Mouse (Mus musculus) embryonic facial prominence, embryonic 14.5 days (tissue): ENCODE data around the gene Mapkapk5. TPM values are rescaled to one million over a fixed set of nuclear protein-coding genes. Genes with fewer than 3 reads are reported as not detected.
A peak's percentile ranks its signal among the peaks of the same experiment; 100 is the strongest.

Experiments used
- ATAC-seq: fragments of 200-750 bp; cut with Nextera tagmentation; 2 replicates; pipeline ENCODE4 v1.8.0; 2017; ENCODE audit warnings: low read depth, moderate number of reproducible peaks, moderate TSS enrichment
- DNase-seq: peaks from one replicate; pipeline ENCODE4 v3.0.0-alpha.2; 2015; ENCODE audit warnings: low spot score
- H3K27ac ChIP-seq: fragments of 300-500 bp; sonication (generic); replicated peaks from 2 replicates; pipeline ENCODE4 v1.5.1; 2014; ENCODE audit warnings: low read depth, mild to moderate bottlenecking, low read length, moderate library complexity
- H3K27me3 ChIP-seq: fragments of 300-500 bp; sonication (generic); replicated peaks from 2 replicates; pipeline ENCODE4 v1.6.1; 2014; ENCODE audit warnings: low read length; ENCODE audit not compliant: control insufficient read depth, insufficient read depth
- H3K36me3 ChIP-seq: fragments of 300-500 bp; sonication (generic); 2 replicates; pipeline ENCODE4 v1.6.1; 2014; ENCODE audit warnings: low read length, mixed read lengths; ENCODE audit not compliant: control insufficient read depth, insufficient read depth
- H3K4me1 ChIP-seq: fragments of 300-500 bp; sonication (generic); 2 replicates; pipeline ENCODE4 v1.6.1; 2014; ENCODE audit warnings: antibody characterized with exemption, low read length; ENCODE audit not compliant: control insufficient read depth, insufficient read depth
- H3K4me2 ChIP-seq: fragments of 300-500 bp; sonication (generic); 2 replicates; pipeline ENCODE4 v1.6.1; 2014; ENCODE audit warnings: low read depth, mild to moderate bottlenecking, low read length, moderate library complexity, mixed read lengths
- H3K4me3 ChIP-seq: fragments of 300-500 bp; sonication (generic); 2 replicates; pipeline ENCODE4 v1.5.1; 2014; ENCODE audit warnings: low read depth, mild to moderate bottlenecking, low read length
- H3K9ac ChIP-seq: fragments of 300-500 bp; sonication (generic); 2 replicates; pipeline ENCODE4 v1.6.1; 2014; ENCODE audit warnings: low read depth, mild to moderate bottlenecking, low read length, moderate library complexity, mixed read lengths
- H3K9me3 ChIP-seq: fragments of 300-500 bp; sonication (generic); 2 replicates; pipeline ENCODE4 v1.6.1; 2016; ENCODE audit warnings: low read length; ENCODE audit not compliant: control insufficient read depth
- WGBS: fragments of 180-500 bp; shearing (Covaris S2); extraction: QIAGEN DNeasy Blood & Tissue Kit; methylation state at CpG from one replicate; pipeline ENCODE4 v1.1.7; 2014; 5-methylcytosine and 5-hydroxymethylcytosine counted together
- polyA plus RNA-seq: library from polyadenylated mRNA; unstranded; fragments of >200 nt; fragmentation: Nextera tagmentation; extraction: Ambion mirVana; gene quantifications from 2 replicates; pipeline ENCODE4 v1.2.1, GENCODE M21; 2014

The Mapkapk5 gene
- 46.5 and 47.8 TPM in 2 replicates for polyA plus RNA-seq

GRCm38 (mm10) chr5:121545793-121546529, at the start of gene Mapkapk5:
Gene Mapkapk5, minus strand, starts transcription at chr5:121545905.
- peak; percentile 97 for DNase-seq
- 3% methylated on average over 38 of the region's 55 CpGs for WGBS
- H3K36me3 ChIP-seq: no peaks in the 10 kb centered on the region
- peak within 1 kb of the TSS; percentile 97 for H3K4me3 ChIP-seq
- H3K4me1 ChIP-seq: peaks cover 14% of the 10 kb centered on the region; the same call in 1 of the 2 replicates
- peak within 1 kb of the TSS; percentile 96 for H3K9ac ChIP-seq
- H3K27me3 ChIP-seq: no peaks in the 10 kb centered on the region
- H3K9me3 ChIP-seq: no peaks in the 10 kb centered on the region
- H3K4me2 ChIP-seq: peak within 1 kb of the TSS; percentile 82
- peak within 1 kb of the TSS; percentile 96 for H3K27ac ChIP-seq
- peak; percentile 98 for ATAC-seq

DNA sequence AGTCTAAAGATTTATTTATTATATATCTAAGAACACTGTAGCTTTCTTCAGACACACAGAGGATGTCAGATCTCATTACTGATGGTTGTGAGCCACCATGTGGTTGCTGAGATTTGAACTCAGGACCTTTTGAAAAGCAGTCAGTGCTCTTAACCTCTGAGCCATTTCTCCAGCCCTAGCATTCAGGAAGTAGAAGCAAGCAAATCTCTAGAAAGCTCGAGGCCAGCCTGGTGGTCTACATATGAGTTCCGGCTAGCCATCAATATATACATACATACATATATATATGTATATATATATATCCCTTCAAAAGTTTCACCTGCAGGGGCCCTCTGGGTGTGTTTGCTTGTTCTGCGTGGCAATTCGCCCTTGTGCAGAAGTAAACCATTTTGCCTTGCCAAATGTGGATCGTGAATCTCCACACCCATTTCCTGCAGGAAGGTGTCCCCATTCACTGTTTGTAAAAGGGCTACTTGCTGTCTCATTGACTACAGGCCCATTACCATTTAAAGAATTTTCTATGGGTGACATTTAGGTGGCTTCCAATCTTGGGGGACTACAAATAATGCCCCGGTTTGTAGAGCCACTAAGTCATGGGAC, 49.1 kb upstream of the Mapkapk5 start:
- H3K4me2 ChIP-seq: peak overlapping the region; percentile 70; the same call in 1 of the 2 replicates
- WGBS: 79% methylated on average over 6 of the region's 6 CpGs
- H3K36me3 ChIP-seq: no peaks in the 10 kb centered on the region
- no peak overlapping the region for H3K27ac ChIP-seq
- no peak for DNase-seq
- H3K9ac ChIP-seq: no peak overlapping the region; the same call in 1 of the 2 replicates
- ATAC-seq: no peak
- H3K27me3 ChIP-seq: no peaks in the 10 kb centered on the region
- H3K9me3 ChIP-seq: no peaks in the 10 kb centered on the region
- no peak overlapping the region for H3K4me3 ChIP-seq
- H3K4me1 ChIP-seq: 0 out of 2 replicates have a peak, but pooled peaks cover 8% of the 10 kb centered on the region

GRCm38 (mm10) chr5:121593451-121594401, 48.0 kb upstream of the Mapkapk5 start, which contains the start of gene Aldh2:
Gene Aldh2, minus strand, starts transcription at chr5:121593824.
- peak within 1 kb of the TSS; percentile 86 for H3K9ac ChIP-seq
- H3K4me1 ChIP-seq: 0 out of 2 replicates have a peak, but pooled peaks cover 8% of the 10 kb centered on the region
- peak within 1 kb of the TSS; percentile 75 for H3K4me3 ChIP-seq
- 2% methylated on average over 43 of the region's 47 CpGs for WGBS
- peak; percentile 91 for ATAC-seq
- no peaks in the 10 kb centered on the region for H3K36me3 ChIP-seq
- no peaks in the 10 kb centered on the region for H3K9me3 ChIP-seq
- peak; percentile 94 for DNase-seq
- peak within 1 kb of the TSS; percentile 86 for H3K27ac ChIP-seq
- no peaks in the 10 kb centered on the region for H3K27me3 ChIP-seq
- peak within 1 kb of the TSS; percentile 70 for H3K4me2 ChIP-seq

GRCm38 (mm10) chr5:121592816-121593407, 47.2 kb upstream of the Mapkapk5 start:
- Histone ChIP-seq H3K4me1 (0 out of 2 replicates have a peak, but pooled peaks cover 8% of the 10 kb centered on the region), H3K4me3 (peak overlapping the region; percentile 75), H3K27me3 (no peaks in the 10 kb centered on the region), H3K36me3 (no peaks in the 10 kb centered on the region), H3K9ac (peak overlapping the region; percentile 86), H3K4me2 (peak overlapping the region; percentile 70), H3K9me3 (no peaks in the 10 kb centered on the region), H3K27ac (peak overlapping the region; percentile 86)
- DNase-seq: no peak
- peak; percentile 41; the same call in 1 of the 2 replicates for ATAC-seq
- WGBS: 2% methylated on average over 33 of the region's 33 CpGs

GRCm38 (mm10) chr5:121592064-121592815, 46.5 kb upstream of the Mapkapk5 start:
- 54% methylated on average over 11 of the region's 11 CpGs for WGBS
- H3K27ac ChIP-seq: no peak overlapping the region

DNA sequence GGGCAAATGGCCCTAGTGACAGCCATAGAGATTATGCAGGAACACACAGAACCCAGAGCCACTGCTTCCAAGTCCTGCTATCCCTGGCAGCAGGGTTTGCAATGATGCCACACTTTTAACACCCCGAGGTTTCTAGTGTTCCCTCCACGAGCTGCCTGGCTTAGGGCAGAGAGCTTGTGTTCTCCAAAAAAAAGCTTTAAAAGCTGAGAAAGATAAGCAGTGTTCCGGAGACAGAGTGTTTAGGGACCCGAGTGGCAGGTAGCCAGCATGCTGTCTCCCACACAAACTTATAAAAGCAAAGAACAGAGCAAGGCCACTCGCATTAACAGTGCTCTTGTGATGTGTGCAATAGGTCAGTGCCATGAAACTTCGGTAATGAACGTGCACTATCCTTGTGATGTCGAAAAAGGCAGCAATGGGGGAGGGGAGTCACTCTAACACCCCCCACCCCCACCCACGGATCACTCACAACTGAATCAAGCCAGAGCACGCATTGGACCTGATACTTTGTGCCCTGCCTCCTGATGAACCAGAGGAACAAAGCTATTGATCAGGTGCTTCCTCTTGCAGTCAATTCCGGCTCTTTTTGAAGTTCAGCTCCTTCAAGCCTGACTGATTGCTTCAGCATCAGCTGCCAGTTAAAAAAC, 45.8 kb upstream of the Mapkapk5 start:
- Histone ChIP-seq H3K27me3 (no peaks in the 10 kb centered on the region), H3K4me3 (no peak overlapping the region), H3K27ac (no peak overlapping the region), H3K36me3 (no peaks in the 10 kb centered on the region), H3K4me1 (0 out of 2 replicates have a peak, but pooled peaks cover 8% of the 10 kb centered on the region), H3K9me3 (no peaks in the 10 kb centered on the region), H3K4me2 (no peak overlapping the region; the same call in 1 of the 2 replicates), H3K9ac (no peak overlapping the region)
- no peak for DNase-seq
- no peak for ATAC-seq
- WGBS: 65% methylated on average over 11 of the region's 11 CpGs

More at GRCm38 (mm10) chr5:121592064-121592815, 46.5 kb upstream of the Mapkapk5 start:
- Histone ChIP-seq H3K4me2 (peak overlapping the region; percentile 70), H3K9me3 (no peaks in the 10 kb centered on the region), H3K36me3 (no peaks in the 10 kb centered on the region), H3K27me3 (no peaks in the 10 kb centered on the region), H3K4me3 (peak overlapping the region; percentile 75), H3K9ac (peak overlapping the region; percentile 86; the same call in 1 of the 2 replicates), H3K4me1 (0 out of 2 replicates have a peak, but pooled peaks cover 8% of the 10 kb centered on the region)
- no peak for ATAC-seq
- no peak for DNase-seq

DNA sequence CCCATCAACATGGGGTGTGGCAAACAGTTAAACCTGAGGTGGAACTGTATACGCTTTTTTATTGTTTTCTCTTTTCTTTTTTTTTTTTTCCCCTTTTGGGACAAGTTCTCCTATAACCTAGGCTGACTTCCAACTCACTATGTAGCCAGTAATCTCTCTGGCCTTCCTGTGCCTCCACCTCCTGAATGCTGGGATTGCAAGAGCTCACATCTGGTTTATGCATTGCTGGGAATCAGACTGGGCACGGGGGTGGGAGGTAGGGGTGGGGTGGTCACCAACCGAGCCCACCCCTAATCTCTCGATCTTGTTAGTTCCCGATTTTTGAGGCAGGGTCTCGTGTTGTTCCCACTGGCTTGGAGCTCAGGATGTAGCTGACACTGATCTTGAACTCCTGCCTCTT, 44.2 kb upstream of the Mapkapk5 start:
- H3K27me3 ChIP-seq: no peaks in the 10 kb centered on the region
- ATAC-seq (no peak), DNase-seq (no peak)
- 78% methylated on average over 6 of the region's 6 CpGs for WGBS
- H3K4me3 ChIP-seq: no peak overlapping the region
- H3K27ac ChIP-seq: no peak overlapping the region
- no peak overlapping the region for H3K9ac ChIP-seq
- H3K36me3 ChIP-seq: no peaks in the 10 kb centered on the region
- H3K4me1 ChIP-seq: 0 out of 2 replicates have a peak, but pooled peaks cover 8% of the 10 kb centered on the region
- H3K4me2 ChIP-seq: no peak overlapping the region
- H3K9me3 ChIP-seq: no peaks in the 10 kb centered on the region
